Mouse (Mus musculus): Measurements from ENCODE around the gene Olfr231. TPM values are rescaled to one million over a fixed set of nuclear protein-coding genes. Genes with fewer than 3 reads are reported as not detected.

Gene Olfr231
- polyA plus RNA-seq, 1 experiment from 2014 or later: not detected

- H3K36me3 ChIP-seq (ENCODE audit: control insufficient read depth, insufficient read depth, low read length): no peaks in the 10 kb centered on the region
- H3K9me3 ChIP-seq (ENCODE audit: control insufficient read depth, low read length): no peaks in the 10 kb centered on the region
- H3K9ac ChIP-seq (ENCODE audit: low read length): no peak within 1 kb of the TSS
- H3K4me3 ChIP-seq (ENCODE audit: low read depth, low read length): no peak within 1 kb of the TSS
- no peaks in the 10 kb centered on the region for H3K4me1 ChIP-seq (ENCODE audit: control insufficient read depth, insufficient read depth, low read length)
- H3K4me2 ChIP-seq: no peak within 1 kb of the TSS
- no peaks in the 10 kb centered on the region for H3K27me3 ChIP-seq (ENCODE audit: control insufficient read depth, insufficient read depth, low read length)
- H3K27ac ChIP-seq (ENCODE audit: low read depth, low read length): no peak within 1 kb of the TSS
- 84% methylated on average over 3 of the region's 3 CpGs for WGBS
- ATAC-seq (ENCODE audit: low FRiP score) (no peak), DNase-seq (ENCODE audit: low spot score, missing footprints) (no peak)
Observed at GRCm38 (mm10) chr1:174131217-174131616, 10.3 kb upstream of the Olfr231 start, which contains the start of gene Olfr424. Olfr424 (plus strand) TSS chr1:174131517.

- no peak for ATAC-seq (ENCODE audit: low FRiP score)
- H3K9ac ChIP-seq (ENCODE audit: low read length): no peak overlapping the region
- DNase-seq (ENCODE audit: low spot score, missing footprints): no peak
- no peaks in the 10 kb centered on the region for H3K4me1 ChIP-seq (ENCODE audit: control insufficient read depth, insufficient read depth, low read length)
- no peaks in the 10 kb centered on the region for H3K27me3 ChIP-seq (ENCODE audit: control insufficient read depth, insufficient read depth, low read length)
- H3K4me2 ChIP-seq: no peak overlapping the region
- WGBS: 62% methylated on average over 2 of the region's 2 CpGs
- H3K36me3 ChIP-seq (ENCODE audit: control insufficient read depth, insufficient read depth, low read length): no peaks in the 10 kb centered on the region
- H3K27ac ChIP-seq (ENCODE audit: low read depth, low read length): no peak overlapping the region
- no peaks in the 10 kb centered on the region for H3K9me3 ChIP-seq (ENCODE audit: control insufficient read depth, low read length)
- no peak overlapping the region for H3K4me3 ChIP-seq (ENCODE audit: low read depth, low read length)
Observed at GRCm38 (mm10) chr1:174103735-174104134, 17.2 kb downstream of the Olfr231 start.

GRCm38 (mm10) chr1:174096591-174096990 is 24.4 kb downstream of the Olfr231 start, which contains the start of gene Olfr427:
Olfr427 (plus strand) TSS chr1:174096891.
- H3K27ac ChIP-seq (ENCODE audit: low read depth, low read length): no peak within 1 kb of the TSS
- 89% methylated on average over 1 of the region's 1 CpGs for WGBS
- no peaks in the 10 kb centered on the region for H3K4me1 ChIP-seq (ENCODE audit: control insufficient read depth, insufficient read depth, low read length)
- no peaks in the 10 kb centered on the region for H3K27me3 ChIP-seq (ENCODE audit: control insufficient read depth, insufficient read depth, low read length)
- no peaks in the 10 kb centered on the region for H3K36me3 ChIP-seq (ENCODE audit: control insufficient read depth, insufficient read depth, low read length)
- no peak within 1 kb of the TSS for H3K4me2 ChIP-seq
- no peaks in the 10 kb centered on the region for H3K9me3 ChIP-seq (ENCODE audit: control insufficient read depth, low read length)
- H3K9ac ChIP-seq (ENCODE audit: low read length): no peak within 1 kb of the TSS
- no peak for ATAC-seq (ENCODE audit: low FRiP score)
- DNase-seq (ENCODE audit: low spot score, missing footprints): no peak
- no peak within 1 kb of the TSS for H3K4me3 ChIP-seq (ENCODE audit: low read depth, low read length)

- Histone ChIP-seq H3K36me3 (ENCODE audit: control insufficient read depth, insufficient read depth, low read length) (no peaks in the 10 kb centered on the region), H3K27ac (ENCODE audit: low read depth, low read length) (no peak within 1 kb of the TSS), H3K4me1 (ENCODE audit: control insufficient read depth, insufficient read depth, low read length) (no peaks in the 10 kb centered on the region), H3K4me2 (no peak within 1 kb of the TSS), H3K4me3 (ENCODE audit: low read depth, low read length) (no peak within 1 kb of the TSS), H3K9me3 (ENCODE audit: control insufficient read depth, low read length) (no peaks in the 10 kb centered on the region), H3K9ac (ENCODE audit: low read length) (no peak within 1 kb of the TSS), H3K27me3 (ENCODE audit: control insufficient read depth, insufficient read depth, low read length) (no peaks in the 10 kb centered on the region)
- no peak for DNase-seq (ENCODE audit: low spot score, missing footprints)
- WGBS: 83% methylated on average over 2 of the region's 2 CpGs
- no peak for ATAC-seq (ENCODE audit: low FRiP score)
Observed at GRCm38 (mm10) chr1:174084031-174084430, 36.9 kb downstream of the Olfr231 start, which contains the start of gene Olfr429. Olfr429 (plus strand) TSS chr1:174084331.

- ATAC-seq (ENCODE audit: low FRiP score) (no peak), DNase-seq (ENCODE audit: low spot score, missing footprints) (no peak)
- Histone ChIP-seq H3K9ac (ENCODE audit: low read length) (no peak within 1 kb of the TSS), H3K9me3 (ENCODE audit: control insufficient read depth, low read length) (no peaks in the 10 kb centered on the region), H3K4me3 (ENCODE audit: low read depth, low read length) (no peak within 1 kb of the TSS), H3K27me3 (ENCODE audit: control insufficient read depth, insufficient read depth, low read length) (no peaks in the 10 kb centered on the region), H3K27ac (ENCODE audit: low read depth, low read length) (no peak within 1 kb of the TSS), H3K36me3 (ENCODE audit: control insufficient read depth, insufficient read depth, low read length) (no peaks in the 10 kb centered on the region), H3K4me2 (no peak within 1 kb of the TSS), H3K4me1 (ENCODE audit: control insufficient read depth, insufficient read depth, low read length) (no peaks in the 10 kb centered on the region)
- WGBS: 88% methylated on average over 3 of the region's 3 CpGs
Observed at GRCm38 (mm10) chr1:174066305-174066704, 54.7 kb downstream of the Olfr231 start, which contains the start of gene Olfr430. Olfr430 (plus strand) TSS chr1:174066605.

Other genes with a start within 250 kb of the Olfr231 start
- gene Ifi211, start 208.1 kb downstream of the Olfr231 start, polyA plus RNA-seq (2014; fragmentation: Nextera tagmentation; extraction: Ambion mirVana): 0.15 and 0.19 TPM in 2 replicates
- 0.36 and 0.58 TPM in 2 replicates for gene Mndal, start 178.7 kb downstream of the Olfr231 start, polyA plus RNA-seq (2014; fragmentation: Nextera tagmentation; extraction: Ambion mirVana)
- 0.10 TPM in 1 of 2 replicates, not detected in the other for gene Ifi203, start 178.5 kb downstream of the Olfr231 start, polyA plus RNA-seq (2014; fragmentation: Nextera tagmentation; extraction: Ambion mirVana)
- gene Ifi202b, start 138.4 kb downstream of the Olfr231 start, polyA plus RNA-seq (2014; fragmentation: Nextera tagmentation; extraction: Ambion mirVana): not detected in 2 replicates
- not detected in 2 replicates for gene Ifi205, start 89.4 kb downstream of the Olfr231 start, polyA plus RNA-seq (2014; fragmentation: Nextera tagmentation; extraction: Ambion mirVana)
- not detected in 2 replicates for gene Olfr433, start 80.5 kb downstream of the Olfr231 start, polyA plus RNA-seq (2014; fragmentation: Nextera tagmentation; extraction: Ambion mirVana)
- not detected in 2 replicates for gene Olfr432, start 72.0 kb downstream of the Olfr231 start, polyA plus RNA-seq (2014; fragmentation: Nextera tagmentation; extraction: Ambion mirVana)
- not detected in 2 replicates for gene Olfr430, start 54.6 kb downstream of the Olfr231 start, polyA plus RNA-seq (2014; fragmentation: Nextera tagmentation; extraction: Ambion mirVana)
- gene Olfr429, start 36.8 kb downstream of the Olfr231 start, polyA plus RNA-seq (2014; fragmentation: Nextera tagmentation; extraction: Ambion mirVana): not detected in 2 replicates
- gene Olfr427, start 24.3 kb downstream of the Olfr231 start, polyA plus RNA-seq (2014; fragmentation: Nextera tagmentation; extraction: Ambion mirVana): not detected in 2 replicates
- not detected in 2 replicates for gene Olfr424, start 10.4 kb upstream of the Olfr231 start, polyA plus RNA-seq (2014; fragmentation: Nextera tagmentation; extraction: Ambion mirVana)
- not detected in 2 replicates for gene Olfr420, start 34.5 kb upstream of the Olfr231 start, polyA plus RNA-seq (2014; fragmentation: Nextera tagmentation; extraction: Ambion mirVana)
- gene Spta1, start 51.6 kb upstream of the Olfr231 start, polyA plus RNA-seq (2014; fragmentation: Nextera tagmentation; extraction: Ambion mirVana): 2.1 TPM in 2 replicates
- not detected in 2 replicates for gene Olfr419, start 130.9 kb upstream of the Olfr231 start, polyA plus RNA-seq (2014; fragmentation: Nextera tagmentation; extraction: Ambion mirVana)
- gene Mptx1, start 209.4 kb upstream of the Olfr231 start, polyA plus RNA-seq (2014; fragmentation: Nextera tagmentation; extraction: Ambion mirVana): not detected in 2 replicates
- not detected in 2 replicates for gene Olfr417, start 244.0 kb upstream of the Olfr231 start, polyA plus RNA-seq (2014; fragmentation: Nextera tagmentation; extraction: Ambion mirVana)